Mouse (Mus musculus) thymus, adult 2 months (tissue): ENCODE data around the gene Prex1. TPM values are rescaled to one million over a fixed set of nuclear protein-coding genes. Genes with fewer than 3 reads are reported as not detected.

Experiments
- DNase-seq: peaks from one replicate; pipeline ENCODE4 v3.0.0; 2021
- H3K27ac ChIP-seq: fragments of 200-500 bp; 2 replicates; pipeline ENCODE4 v1.5.1; 2012; ENCODE audit warnings: low read length, control low read depth; ENCODE audit not compliant: control insufficient read depth, insufficient read depth
- H3K27me3 ChIP-seq: fragments of 200-500 bp; 2 replicates; pipeline ENCODE4 v1.6.1; 2012; ENCODE audit warnings: mild to moderate bottlenecking, low read length, moderate library complexity, mixed read lengths; ENCODE audit not compliant: control insufficient read depth, insufficient read depth
- H3K36me3 ChIP-seq: fragments of 200-500 bp; 2 replicates; pipeline ENCODE4 v1.6.1; 2012; ENCODE audit warnings: mild to moderate bottlenecking, low read length, moderate library complexity; ENCODE audit not compliant: control insufficient read depth, insufficient read depth
- H3K4me1 ChIP-seq: fragments of 200-500 bp; replicated peaks from 2 replicates; pipeline ENCODE4 v1.6.1; 2012; ENCODE audit warnings: low read length; ENCODE audit not compliant: control insufficient read depth, insufficient read depth
- H3K4me3 ChIP-seq: fragments of 200-500 bp; 2 replicates; pipeline ENCODE4 v1.5.1; 2012; ENCODE audit warnings: mild to moderate bottlenecking, low read length, control low read depth, moderate library complexity; ENCODE audit not compliant: control insufficient read depth, insufficient read depth
- CTCF ChIP-seq: fragments of 200-500 bp; IDR thresholded peaks from 2 replicates; pipeline ENCODE4 v1.5.1; 2012; ENCODE audit warnings: mild to moderate bottlenecking, control low read depth, low read length, moderate library complexity, borderline replicate concordance; ENCODE audit not compliant: control insufficient read depth, poor library complexity, insufficient read depth; ENCODE audit errors: extremely low read depth
- POLR2A ChIP-seq: fragments of 200-500 bp; IDR thresholded peaks from 2 replicates; pipeline ENCODE4 v1.6.1; 2012; ENCODE audit warnings: mild to moderate bottlenecking, low read length, control low read depth, moderate library complexity; ENCODE audit not compliant: control insufficient read depth, poor library complexity, insufficient read depth; ENCODE audit errors: extremely low read depth
- WGBS: fragments of 180-500 bp; shearing (Covaris S2); methylation state at CpG from one replicate; pipeline ENCODE4 v1.1.7; 2018; 5-methylcytosine and 5-hydroxymethylcytosine counted together
- polyA plus RNA-seq: library from polyadenylated mRNA; depleted of rRNA; stranded (reverse); fragments of >200 nt; gene quantifications from 2 replicates; pipeline ENCODE4 v1.2.3, GENCODE M21; 2012

The Prex1 gene
- polyA plus RNA-seq, 1 experiment, result 264 TPM

DNA sequence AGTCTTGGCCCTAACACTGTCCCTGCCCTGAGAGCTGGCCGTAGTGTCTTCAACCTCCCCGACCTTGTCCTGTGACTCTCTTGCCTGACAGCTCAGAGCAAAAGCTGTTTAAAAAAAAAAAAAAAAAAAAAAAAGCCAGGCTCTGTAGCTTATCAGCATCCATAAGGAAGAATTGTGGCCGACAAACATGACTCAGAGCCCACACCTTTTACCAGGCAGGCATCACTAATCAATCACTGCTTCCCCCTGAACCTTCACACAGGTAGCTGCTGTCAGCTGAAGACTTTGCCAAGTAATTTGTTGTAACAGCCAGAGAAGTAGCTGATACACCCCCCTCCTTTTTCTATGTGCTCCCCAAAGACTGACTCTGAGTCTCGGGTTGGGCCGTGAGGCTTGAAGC lies 140.0 kb downstream of the Prex1 start:
- no peak overlapping the region for H3K27ac ChIP-seq
- no peak overlapping the region for H3K4me3 ChIP-seq
- no peaks in the 10 kb centered on the region; the same call in 1 of the 2 replicates for H3K27me3 ChIP-seq
- DNase-seq, result no peak
- 98% methylated on average over 5 of the region's 5 CpGs for WGBS
- H3K36me3 ChIP-seq, result peaks cover 66% of the 10 kb centered on the region
- no peak for TF ChIP-seq POLR2A
- TF ChIP-seq CTCF, result no peak
- H3K4me1 ChIP-seq, result no peaks in the 10 kb centered on the region

- 100% methylated on average over 3 of the region's 3 CpGs for WGBS
- Histone ChIP-seq H3K27me3 (no peaks in the 10 kb centered on the region; the same call in 1 of the 2 replicates), H3K4me1 (no peaks in the 10 kb centered on the region), H3K4me3 (no peak overlapping the region), H3K36me3 (peaks cover 70% of the 10 kb centered on the region), H3K27ac (no peak overlapping the region)
- DNase-seq, result no peak
- TF ChIP-seq POLR2A (no peak), CTCF (no peak)
Observed at GRCm38 (mm10) chr2:166572297-166572696, 141.3 kb downstream of the Prex1 start.

GRCm38 (mm10) chr2:166569182-166569581 lies 144.4 kb downstream of the Prex1 start:
- TF ChIP-seq POLR2A, result no peak
- no peak for TF ChIP-seq CTCF
- H3K27ac ChIP-seq, result no peak overlapping the region
- H3K27me3 ChIP-seq, result no peaks in the 10 kb centered on the region
- H3K4me3 ChIP-seq, result no peak overlapping the region
- no peaks in the 10 kb centered on the region for H3K4me1 ChIP-seq
- no peak for DNase-seq
- peaks cover 64% of the 10 kb centered on the region for H3K36me3 ChIP-seq
- 94% methylated on average over 9 of the region's 9 CpGs for whole genome bisulfite sequencing

DNA sequence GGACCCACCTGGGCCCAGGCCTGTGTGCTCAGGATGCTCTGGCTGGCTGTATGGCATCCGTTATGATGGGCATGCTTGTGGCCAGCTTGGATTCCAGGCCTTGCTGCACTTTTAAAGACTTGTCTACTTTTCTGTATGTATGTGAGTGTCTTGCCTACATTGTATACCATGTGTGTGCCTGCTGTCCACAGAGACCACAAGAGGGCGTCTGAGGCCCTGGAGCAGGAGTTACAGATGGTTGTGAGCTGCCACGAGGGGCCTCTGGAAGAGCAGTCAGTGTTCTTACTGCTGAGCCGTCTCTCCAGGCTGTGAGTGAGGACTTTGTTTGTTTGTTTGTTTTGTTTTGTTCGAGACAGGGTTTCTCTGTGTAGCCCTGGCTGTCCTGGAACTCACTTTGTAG lies 148.1 kb downstream of the Prex1 start:
- Histone ChIP-seq H3K36me3 (peaks cover 33% of the 10 kb centered on the region), H3K27me3 (no peaks in the 10 kb centered on the region), H3K4me3 (no peak overlapping the region), H3K27ac (no peak overlapping the region), H3K4me1 (peaks cover 9% of the 10 kb centered on the region)
- TF ChIP-seq CTCF, result no peak
- DNase-seq, result peak; percentile 40
- WGBS, result 91% methylated on average over 5 of the region's 5 CpGs

GRCm38 (mm10) chr2:166564455-166564854 lies 149.2 kb downstream of the Prex1 start:
- peak; percentile 74 for DNase-seq
- no peak overlapping the region for H3K4me3 ChIP-seq

GRCm38 (mm10) chr2:166563890-166564289 lies 149.7 kb downstream of the Prex1 start:
- H3K27ac ChIP-seq, result no peak overlapping the region
- 7% methylated on average over 6 of the region's 6 CpGs for WGBS
- no peak overlapping the region for H3K4me3 ChIP-seq
- TF ChIP-seq CTCF, result peak; percentile 81; the same call in 1 of the 2 replicates
- TF ChIP-seq POLR2A, result no peak
- H3K4me1 ChIP-seq, result peaks cover 9% of the 10 kb centered on the region
- peak; percentile 89 for DNase-seq
- no peaks in the 10 kb centered on the region for H3K27me3 ChIP-seq
- peaks cover 18% of the 10 kb centered on the region for H3K36me3 ChIP-seq

More at GRCm38 (mm10) chr2:166564455-166564854, 149.2 kb downstream of the Prex1 start:
- peaks cover 9% of the 10 kb centered on the region for H3K4me1 ChIP-seq
- H3K27ac ChIP-seq, result no peak overlapping the region
- H3K27me3 ChIP-seq, result no peaks in the 10 kb centered on the region
- WGBS, result 4% methylated on average over 11 of the region's 11 CpGs
- TF ChIP-seq CTCF (peak; percentile 96), POLR2A (no peak)
- H3K36me3 ChIP-seq, result peaks cover 23% of the 10 kb centered on the region

DNA sequence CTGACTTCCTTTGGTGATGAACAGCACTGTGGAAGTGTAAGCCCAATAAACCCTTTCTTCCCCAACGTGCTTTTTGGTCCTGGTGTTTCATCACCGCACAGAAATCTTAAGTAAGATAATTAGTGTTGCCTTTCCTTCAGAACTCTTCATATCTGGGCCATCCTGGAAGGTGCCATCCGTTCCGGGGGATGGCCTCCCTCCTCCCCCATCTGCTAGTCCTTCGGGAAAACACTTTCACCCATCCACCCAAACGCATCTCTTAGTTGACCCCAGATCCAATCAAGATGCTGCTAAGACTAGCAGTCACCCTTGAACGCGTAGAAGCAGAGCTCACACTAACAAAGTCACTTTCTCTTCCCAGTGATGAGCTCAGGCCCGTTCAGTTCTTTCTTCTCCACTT lies 150.6 kb downstream of the Prex1 start:
- DNase-seq, result no peak
- H3K27ac ChIP-seq, result no peak overlapping the region
- H3K4me3 ChIP-seq, result no peak overlapping the region
- peaks cover 9% of the 10 kb centered on the region for H3K4me1 ChIP-seq
- H3K27me3 ChIP-seq, result no peaks in the 10 kb centered on the region
- 92% methylated on average over 9 of the region's 9 CpGs for WGBS
- peaks cover 10% of the 10 kb centered on the region; the same call in 1 of the 2 replicates for H3K36me3 ChIP-seq
- TF ChIP-seq CTCF (no peak), POLR2A (no peak)
